Mouse (Mus musculus) ES-Bruce4 (cell line): ENCODE data around the gene Sall4. TPM values are rescaled to one million over a fixed set of nuclear protein-coding genes. Genes with fewer than 3 reads are reported as not detected.

Source experiments
- H3K27ac ChIP-seq: 2 replicates; pipeline ENCODE4 v1.5.1; 2012; ENCODE audit warnings: low read length, inconsistent platforms; ENCODE audit not compliant: insufficient read depth
- H3K27me3 ChIP-seq: 2 replicates; pipeline ENCODE4 v1.6.1; 2012; ENCODE audit warnings: mild to moderate bottlenecking, low read length, inconsistent platforms; ENCODE audit not compliant: control insufficient read depth, poor library complexity, insufficient read depth, severe bottlenecking
- H3K36me3 ChIP-seq: 2 replicates; pipeline ENCODE4 v1.6.1; 2012; ENCODE audit warnings: inconsistent platforms, mild to moderate bottlenecking, low read length, moderate library complexity; ENCODE audit not compliant: control insufficient read depth, poor library complexity, insufficient read depth, severe bottlenecking
- H3K4me1 ChIP-seq: one replicate; pipeline ENCODE4 v1.8.1; 2011; ENCODE audit warnings: low read length; ENCODE audit not compliant: control insufficient read depth, insufficient read depth
- H3K4me3 ChIP-seq: 2 replicates; pipeline ENCODE4 v1.5.1; 2011; ENCODE audit warnings: low read depth, mild to moderate bottlenecking, low read length
- H3K9ac ChIP-seq: 2 replicates; pipeline ENCODE4 v1.6.1; 2012; ENCODE audit warnings: low read depth, mild to moderate bottlenecking, inconsistent platforms; ENCODE audit not compliant: poor library complexity, severe bottlenecking
- H3K9me3 ChIP-seq: replicated peaks from 2 replicates; pipeline ENCODE4 v1.6.1; 2012; ENCODE audit warnings: mild to moderate bottlenecking, low read length, inconsistent platforms; ENCODE audit not compliant: control insufficient read depth, poor library complexity, insufficient read depth, severe bottlenecking
- CTCF ChIP-seq: IDR thresholded peaks from one replicate; pipeline ENCODE4 v1.8.1; 2011; ENCODE audit warnings: low read depth, low read length
- EP300 ChIP-seq: IDR thresholded peaks from 2 replicates; pipeline ENCODE4 v1.6.1; 2011; ENCODE audit warnings: low read depth, low read length; ENCODE audit not compliant: insufficient read depth
- POLR2A ChIP-seq: IDR thresholded peaks from one replicate; pipeline ENCODE4 v1.8.1; 2011; ENCODE audit warnings: low read length; ENCODE audit not compliant: insufficient read depth
- polyA plus RNA-seq: library from polyadenylated mRNA; stranded (reverse); fragments of >200 nt; gene quantifications from 2 replicates; pipeline ENCODE4 v1.2.4, GENCODE M21; 2011; ENCODE audit warnings: low read depth; ENCODE audit not compliant: missing spikeins, insufficient read depth, insufficient read length

The Sall4 gene
- polyA plus RNA-seq, 1 experiment: 245 TPM

DNA sequence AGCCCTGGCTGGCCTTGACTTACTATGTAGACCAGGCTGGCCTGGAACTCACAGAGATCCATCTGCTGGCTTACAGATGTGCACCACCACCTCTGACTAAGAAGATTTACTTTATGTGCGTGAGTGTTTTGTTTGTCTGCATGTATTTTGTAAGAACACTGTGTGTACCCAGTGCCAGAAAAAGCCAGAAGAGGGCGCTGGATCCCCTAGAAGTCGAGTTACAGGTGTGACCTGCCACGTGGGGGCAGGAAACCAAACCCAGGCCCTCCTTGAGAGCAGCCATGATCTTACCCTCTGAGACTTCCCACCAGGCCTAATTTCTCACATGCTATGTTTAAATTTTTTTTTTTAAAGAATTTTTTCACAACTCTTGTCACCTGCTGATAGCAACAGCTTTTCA lies 48.0 kb downstream of the Sall4 start:
- Histone ChIP-seq H3K4me3 (no peak overlapping the region), H3K4me1 (peaks cover 4% of the 10 kb centered on the region), H3K27me3 (no peaks in the 10 kb centered on the region), H3K27ac (no peak overlapping the region), H3K9ac (no peak overlapping the region), H3K36me3 (no peaks in the 10 kb centered on the region), H3K9me3 (no peaks in the 10 kb centered on the region; the same call in 1 of the 2 replicates)
- TF ChIP-seq POLR2A (no peak), CTCF (peak; percentile 61)

DNA sequence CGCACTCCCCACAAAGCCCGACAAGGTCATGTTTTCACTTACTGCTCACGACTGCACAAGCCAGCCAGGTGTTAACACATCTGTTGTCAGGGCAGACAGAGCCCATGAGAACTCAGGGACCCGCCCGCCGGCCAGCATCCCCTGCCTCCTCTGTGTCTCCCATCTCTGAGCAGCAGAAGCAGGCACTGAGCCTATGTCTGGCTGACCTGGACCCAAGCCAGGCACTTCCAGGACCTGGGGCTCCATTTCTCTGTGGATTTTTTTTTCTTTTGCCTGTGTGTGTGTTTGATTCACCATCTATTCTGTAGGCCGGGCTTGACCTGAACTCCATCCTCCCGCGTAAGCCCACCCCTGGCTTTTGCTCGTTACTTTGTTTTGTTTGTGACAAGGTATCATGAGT lies 49.0 kb downstream of the Sall4 start:
- Histone ChIP-seq H3K4me1 (peaks cover 4% of the 10 kb centered on the region), H3K27me3 (no peaks in the 10 kb centered on the region), H3K27ac (no peak overlapping the region), H3K36me3 (no peaks in the 10 kb centered on the region), H3K9ac (no peak overlapping the region), H3K4me3 (no peak overlapping the region), H3K9me3 (no peaks in the 10 kb centered on the region)
- TF ChIP-seq CTCF (no peak), POLR2A (no peak), EP300 (no peak)

DNA sequence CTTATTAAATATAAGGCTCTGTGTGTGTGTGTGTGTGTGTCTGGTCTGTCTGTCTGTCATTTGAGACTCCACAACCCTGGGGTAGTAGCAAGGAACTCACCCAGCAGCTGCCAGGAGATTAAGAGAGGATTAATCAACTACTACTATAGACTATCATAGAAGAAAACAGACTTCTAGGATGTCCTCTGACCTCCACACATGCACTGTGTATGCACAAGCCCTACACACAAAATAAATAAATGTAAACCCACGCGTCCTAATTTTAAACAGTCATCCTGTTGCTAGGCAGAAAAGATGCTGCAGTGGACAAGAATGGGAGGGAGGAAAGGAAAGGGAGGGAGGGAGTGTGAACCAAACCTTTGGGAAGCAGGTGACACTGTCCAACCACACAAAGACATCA lies 49.5 kb downstream of the Sall4 start:
- Histone ChIP-seq H3K4me3 (no peak overlapping the region), H3K9me3 (no peaks in the 10 kb centered on the region), H3K27ac (no peak overlapping the region), H3K4me1 (peaks cover 4% of the 10 kb centered on the region), H3K9ac (no peak overlapping the region), H3K27me3 (no peaks in the 10 kb centered on the region), H3K36me3 (no peaks in the 10 kb centered on the region)
- no peak for TF ChIP-seq CTCF
- TF ChIP-seq POLR2A: no peak
- TF ChIP-seq EP300: no peak

DNA sequence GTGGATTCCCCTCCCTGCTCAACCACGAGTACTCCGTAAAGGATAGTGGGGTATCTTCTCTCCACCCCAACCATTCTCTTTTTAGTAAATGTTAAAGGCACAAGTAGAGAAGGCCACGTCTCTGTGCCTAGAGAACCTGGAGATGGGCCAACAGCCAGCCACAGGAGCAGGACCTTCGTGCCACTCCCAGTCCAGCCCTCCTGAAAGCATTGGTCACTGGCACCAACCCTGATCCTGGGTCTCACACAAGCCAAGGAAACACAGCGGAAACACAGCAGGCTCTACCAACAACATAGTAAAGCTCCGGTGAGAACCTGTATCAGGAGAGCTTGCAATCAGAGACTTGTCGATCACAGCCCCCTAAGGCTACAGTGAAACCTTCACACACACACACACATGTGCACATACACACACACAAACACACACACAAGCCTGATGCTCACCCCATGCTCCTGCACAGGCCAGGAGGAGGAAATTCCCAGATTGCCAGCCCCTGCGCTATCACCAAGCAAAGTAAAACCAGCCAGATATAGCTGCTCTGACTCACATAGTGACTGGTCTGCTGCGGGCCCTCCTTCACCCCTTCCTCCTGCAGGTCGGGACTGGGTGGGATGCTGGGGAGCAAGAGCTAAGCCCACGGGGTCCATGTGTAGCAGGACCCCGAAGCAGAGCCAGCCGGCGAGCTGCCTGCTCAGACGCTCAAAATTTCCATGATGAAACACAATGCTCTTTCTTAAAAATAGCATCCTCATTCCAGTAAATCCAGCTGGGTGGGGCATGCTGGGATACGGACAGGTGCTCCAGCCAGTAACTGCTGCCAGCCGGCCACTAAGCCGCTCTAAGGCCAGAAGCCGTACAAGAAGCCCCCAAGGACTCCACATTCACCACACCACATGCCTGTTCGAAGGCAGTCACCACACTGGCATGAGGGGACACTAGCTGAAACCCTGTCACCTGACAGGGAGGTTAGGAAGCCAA lies 55.3 kb downstream of the Sall4 start:
- Histone ChIP-seq H3K4me3 (peak overlapping the region; percentile 18; the same call in 1 of the 2 replicates), H3K9me3 (no peaks in the 10 kb centered on the region), H3K36me3 (no peaks in the 10 kb centered on the region), H3K4me1 (peaks cover 6% of the 10 kb centered on the region), H3K27me3 (no peaks in the 10 kb centered on the region), H3K27ac (no peak overlapping the region), H3K9ac (no peak overlapping the region)
- no peak for TF ChIP-seq EP300
- no peak for TF ChIP-seq POLR2A
- no peak for TF ChIP-seq CTCF

DNA sequence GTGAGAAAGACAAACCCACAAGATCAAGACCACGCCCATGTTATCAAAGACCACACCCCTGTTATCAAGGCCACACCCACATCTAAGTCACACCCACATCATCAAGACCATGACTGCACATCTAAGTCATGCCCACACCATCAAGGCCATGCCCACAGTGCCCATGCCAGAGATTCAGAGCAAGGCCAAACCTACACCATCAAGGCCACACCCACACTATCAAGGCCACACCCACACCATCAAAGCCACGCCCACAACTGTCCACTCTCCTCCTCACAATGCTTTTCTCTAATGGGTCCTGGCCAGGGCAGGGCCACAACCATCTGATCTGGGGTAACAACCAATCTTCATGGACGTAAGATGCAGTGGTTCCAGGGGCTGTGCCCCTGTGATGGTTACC lies 56.8 kb downstream of the Sall4 start:
- H3K27me3 ChIP-seq: no peaks in the 10 kb centered on the region
- H3K4me3 ChIP-seq: no peak overlapping the region
- H3K36me3 ChIP-seq: no peaks in the 10 kb centered on the region
- H3K9me3 ChIP-seq: no peaks in the 10 kb centered on the region
- H3K9ac ChIP-seq: no peak overlapping the region
- no peak overlapping the region for H3K27ac ChIP-seq
- TF ChIP-seq POLR2A (no peak), CTCF (no peak)
- peaks cover 3% of the 10 kb centered on the region for H3K4me1 ChIP-seq

DNA sequence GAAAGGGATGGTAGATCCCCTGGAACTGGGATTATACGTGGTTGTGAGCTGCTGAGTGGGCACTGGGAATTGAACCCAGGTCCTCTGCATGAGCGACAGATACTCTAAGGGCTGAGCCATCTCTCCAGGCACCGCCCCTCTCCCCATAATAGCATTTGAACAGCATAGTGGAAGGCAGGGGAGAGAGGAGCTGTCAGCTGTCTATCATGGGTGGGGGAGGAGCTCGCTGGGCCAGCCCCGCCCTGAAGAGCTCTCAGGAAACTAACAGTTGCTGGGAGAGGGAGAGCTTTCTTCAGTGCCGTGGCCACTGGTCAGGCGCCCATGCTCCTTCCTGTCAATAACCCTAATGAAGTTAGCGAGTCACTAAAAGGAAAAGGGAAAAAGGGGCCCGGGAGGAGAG lies 60.0 kb downstream of the Sall4 start:
- H3K27me3 ChIP-seq: no peaks in the 10 kb centered on the region
- H3K4me1 ChIP-seq: peaks cover 1% of the 10 kb centered on the region
- no peak overlapping the region for H3K4me3 ChIP-seq
- no peaks in the 10 kb centered on the region for H3K9me3 ChIP-seq
- no peak overlapping the region for H3K27ac ChIP-seq
- TF ChIP-seq EP300: no peak
- TF ChIP-seq POLR2A: no peak
- no peak for TF ChIP-seq CTCF
- H3K9ac ChIP-seq: no peak overlapping the region
- H3K36me3 ChIP-seq: no peaks in the 10 kb centered on the region
